Comparison of ENCODE assay signal across 19 mouse cellular contexts in genomic region chr13:114109845-114110244, GRCm38 (mm10).
A peak's percentile ranks its signal among the peaks of the same experiment; 100 is the strongest.
DNase-seq lines count a peak whose midpoint lies in the region; ATAC-seq and TF ChIP-seq lines count a peak whose summit lies in the region.
"Had no signal": no experiment of that assay in that cellular context is flagged by ENCODE, and none has a peak within 500 bp of the region (broad histone marks: within the 10 kb centered on the region; RNA-seq: fewer than 3 reads in every experiment).

No protein-coding gene starts in this region.

- no peaks in the 10 kb centered on the region for H3K9me3 ChIP-seq in midbrain, embryonic 10.5 days (replicated peaks)
- no peaks in the 10 kb centered on the region for H3K9me3 ChIP-seq in midbrain, embryonic 16.5 days (replicated peaks; ENCODE audit: control insufficient read depth, low read length, poor library complexity, severe bottlenecking)
- no peaks in the 10 kb centered on the region for H3K9me3 ChIP-seq in forebrain, embryonic 15.5 days
- no peaks in the 10 kb centered on the region for H3K9me3 ChIP-seq in intestine, embryonic 16.5 days (ENCODE audit: control insufficient read depth, low read length)
- H3K9me3 ChIP-seq: embryonic facial prominence, embryonic 12.5 days; limb, embryonic 10.5 days had no signal

- H3K27ac ChIP-seq in midbrain, embryonic 10.5 days (replicated peaks): 0 out of 2 replicates have a peak overlapping the region, but pooled peaks have one; percentile 28
- H3K27ac ChIP-seq in midbrain, embryonic 16.5 days (ENCODE audit: low read length): no peak overlapping the region
- no peak overlapping the region for H3K27ac ChIP-seq in forebrain, embryonic 15.5 days (replicated peaks)
- H3K27ac ChIP-seq in intestine, embryonic 16.5 days (ENCODE audit: low read length): no peak overlapping the region
- H3K27ac ChIP-seq: embryonic facial prominence, embryonic 12.5 days; heart, adult 2 months; limb, embryonic 10.5 days had no signal

- no peak overlapping the region for H3K9ac ChIP-seq in midbrain, embryonic 16.5 days (ENCODE audit: low read depth, low read length)
- no peak overlapping the region for H3K9ac ChIP-seq in forebrain, embryonic 15.5 days (replicated peaks)
- no peak overlapping the region for H3K9ac ChIP-seq in intestine, embryonic 16.5 days (ENCODE audit: low read depth, low read length)
- H3K9ac ChIP-seq: embryonic facial prominence, embryonic 12.5 days had no signal

- peaks cover 2% of the 10 kb centered on the region; the same call in 1 of the 2 replicates for H3K36me3 ChIP-seq in midbrain, embryonic 10.5 days
- H3K36me3 ChIP-seq in midbrain, embryonic 16.5 days (ENCODE audit: control insufficient read depth, insufficient read depth, low read length): no peaks in the 10 kb centered on the region
- no peaks in the 10 kb centered on the region for H3K36me3 ChIP-seq in forebrain, embryonic 15.5 days
- H3K36me3 ChIP-seq in intestine, embryonic 16.5 days (ENCODE audit: control insufficient read depth, insufficient read depth, low read length): no peaks in the 10 kb centered on the region
- H3K36me3 ChIP-seq: embryonic facial prominence, embryonic 12.5 days; limb, embryonic 10.5 days had no signal

- no peak for ATAC-seq in midbrain, embryonic 16.5 days
- ATAC-seq in forebrain, embryonic 15.5 days (replicated peaks): peak; percentile 72
- ATAC-seq in intestine, embryonic 16.5 days: 0 out of 2 replicates have a peak, but pooled peaks have one; percentile 33

- H3K4me1 ChIP-seq in midbrain, embryonic 10.5 days: peaks cover 10% of the 10 kb centered on the region
- 0 out of 2 replicates have a peak, but pooled peaks cover 3% of the 10 kb centered on the region for H3K4me1 ChIP-seq in midbrain, embryonic 16.5 days (ENCODE audit: control insufficient read depth, insufficient read depth, low read length)
- H3K4me1 ChIP-seq in forebrain, embryonic 15.5 days: peaks cover 15% of the 10 kb centered on the region
- no peaks in the 10 kb centered on the region; the same call in 1 of the 2 replicates for H3K4me1 ChIP-seq in intestine, embryonic 16.5 days (ENCODE audit: control insufficient read depth, insufficient read depth, low read length)
- H3K4me1 ChIP-seq: embryonic facial prominence, embryonic 12.5 days had no signal

- H3K4me3 ChIP-seq in midbrain, embryonic 10.5 days: no peak overlapping the region
- no peak overlapping the region for H3K4me3 ChIP-seq in midbrain, embryonic 16.5 days (ENCODE audit: low read depth, low read length)
- H3K4me3 ChIP-seq in forebrain, embryonic 15.5 days: no peak overlapping the region
- H3K4me3 ChIP-seq in intestine, embryonic 16.5 days (ENCODE audit: low read length): no peak overlapping the region
- H3K4me3 ChIP-seq: embryonic facial prominence, embryonic 12.5 days; erythroblast, embryonic 14.5 days; heart, adult 2 months; limb, embryonic 10.5 days had no signal

- no peaks in the 10 kb centered on the region for H3K27me3 ChIP-seq in midbrain, embryonic 10.5 days (ENCODE audit: low read depth, poor library complexity, severe bottlenecking)
- H3K27me3 ChIP-seq in midbrain, embryonic 16.5 days (ENCODE audit: control insufficient read depth, insufficient read depth, low read depth, low read length): no peaks in the 10 kb centered on the region
- no peaks in the 10 kb centered on the region for H3K27me3 ChIP-seq in forebrain, embryonic 15.5 days
- no peaks in the 10 kb centered on the region for H3K27me3 ChIP-seq in intestine, embryonic 16.5 days (replicated peaks; ENCODE audit: control insufficient read depth, insufficient read depth, low read length)
- H3K27me3 ChIP-seq: embryonic facial prominence, embryonic 12.5 days had no signal

- TF ChIP-seq CTCF in brain, embryonic 14.5 days (IDR thresholded peaks at IDR 0.05; ENCODE audit: borderline replicate concordance, extremely low read depth, insufficient read depth, insufficient read length): no peak

- no peak for DNase-seq in midbrain, embryonic 10.5 days (ENCODE audit: low spot score)
- DNase-seq in brain, embryonic 14.5 days (ENCODE audit: low read depth): peak; percentile 82
- DNase-seq in embryo, embryonic 9.5 days (ENCODE audit: extremely low spot score): no peak
- no peak for DNase-seq in thymus, postnatal 25 days
- DNase-seq in layer of hippocampus, adult 11-12 months (ENCODE audit: low spot score): no peak
- DNase-seq: adrenal gland, adult 2 months; cerebellum, adult 9-11 months; gastrocnemius, postnatal 14 days; heart, adult 2 months; kidney, postnatal 36 days; lung, adult 18-20 months; thymus, adult 18-20 months had no signal

- H3K4me2 ChIP-seq in midbrain, embryonic 16.5 days (ENCODE audit: low read length): no peak overlapping the region
- no peak overlapping the region for H3K4me2 ChIP-seq in forebrain, embryonic 15.5 days (replicated peaks)
- no peak overlapping the region for H3K4me2 ChIP-seq in intestine, embryonic 16.5 days (ENCODE audit: low read depth, low read length)
- H3K4me2 ChIP-seq: embryonic facial prominence, embryonic 12.5 days; liver, embryonic 11.5 days had no signal

- 77% methylated on average over 4 of the region's 4 CpGs for WGBS in midbrain, embryonic 10.5 days
- 46% methylated on average over 4 of the region's 4 CpGs for WGBS in midbrain, embryonic 16.5 days
- WGBS in forebrain, embryonic 15.5 days: 10% methylated on average over 4 of the region's 4 CpGs
- 59% methylated on average over 4 of the region's 4 CpGs for WGBS in intestine, embryonic 16.5 days

- TF ChIP-seq POLR2A in brain, embryonic 14.5 days (IDR thresholded peaks at IDR 0.05; ENCODE audit: borderline replicate concordance, extremely low read depth, insufficient read depth, insufficient read length, poor library complexity, severe bottlenecking): no peak
